Mouse (Mus musculus) hindbrain, postnatal 0 days (tissue): Measurements from ENCODE around the gene Gpr141. TPM values are rescaled to one million over a fixed set of nuclear protein-coding genes. Genes with fewer than 3 reads are reported as not detected.

Experiments
- ATAC-seq: fragments of 200-750 bp; cut with Nextera tagmentation; 2 replicates; pipeline ENCODE4 v1.8.0; 2017; ENCODE audit warnings: mild to moderate bottlenecking, moderate TSS enrichment, moderate library complexity
- DNase-seq: peaks from one replicate; pipeline ENCODE4 v3.0.0-alpha.2; 2015; ENCODE audit warnings: low spot score
- H3K27ac ChIP-seq: fragments of 300-500 bp; sonication (generic); 2 replicates; pipeline ENCODE4 v1.5.1; 2014; ENCODE audit warnings: mild to moderate bottlenecking
- H3K27me3 ChIP-seq: fragments of 300-500 bp; sonication (generic); 2 replicates; pipeline ENCODE4 v1.6.1; 2014; ENCODE audit warnings: low read length, mixed read lengths; ENCODE audit not compliant: insufficient read depth
- H3K36me3 ChIP-seq: fragments of 300-500 bp; sonication (generic); 2 replicates; pipeline ENCODE4 v1.6.1; 2014; ENCODE audit warnings: low read length, mixed read lengths; ENCODE audit not compliant: insufficient read depth
- H3K4me1 ChIP-seq: fragments of 300-500 bp; sonication (generic); 2 replicates; pipeline ENCODE4 v1.6.1; 2014; ENCODE audit warnings: antibody characterized with exemption, low read length, mixed read lengths; ENCODE audit not compliant: insufficient read depth
- H3K4me2 ChIP-seq: fragments of 300-500 bp; sonication (generic); 2 replicates; pipeline ENCODE4 v1.6.1; 2014; ENCODE audit warnings: low read depth, mild to moderate bottlenecking, low read length, moderate library complexity, mixed read lengths
- H3K4me3 ChIP-seq: fragments of 300-500 bp; sonication (generic); 2 replicates; pipeline ENCODE4 v1.5.1; 2014; ENCODE audit warnings: low read length
- H3K9ac ChIP-seq: fragments of 300-500 bp; sonication (generic); replicated peaks from 2 replicates; pipeline ENCODE4 v1.6.1; 2014; ENCODE audit warnings: mild to moderate bottlenecking, low read length, moderate library complexity, mixed read lengths
- H3K9me3 ChIP-seq: fragments of 300-500 bp; sonication (generic); 2 replicates; pipeline ENCODE4 v1.6.1; 2016; ENCODE audit warnings: low read length, mixed read lengths
- CTCF ChIP-seq: IDR thresholded peaks from 2 replicates; pipeline ENCODE4 v1.5.1; 2016; ENCODE audit warnings: antibody characterized with exemption, control low read depth, low read depth
- WGBS: fragments of 180-500 bp; shearing (Covaris S2); extraction: QIAGEN DNeasy Blood & Tissue Kit; methylation state at CpG from one replicate; pipeline ENCODE4 v1.1.7; 2014; 5-methylcytosine and 5-hydroxymethylcytosine counted together
- polyA plus RNA-seq: library from polyadenylated mRNA; unstranded; fragments of >200 nt; fragmentation: Nextera tagmentation; extraction: Ambion mirVana; gene quantifications from 2 replicates; pipeline ENCODE4 v1.2.1, GENCODE M21; 2015
- total RNA-seq: library from RNA; depleted of rRNA; stranded (reverse); fragments of >200 nt; gene quantifications from 2 replicates; pipeline ENCODE4 v1.2.3, GENCODE M21; 2014; rRNA removed

Gene Gpr141
- total and polyA plus RNA-seq, 2 experiments from 2014 or later: 0.10 to 3.0 TPM

DNA sequence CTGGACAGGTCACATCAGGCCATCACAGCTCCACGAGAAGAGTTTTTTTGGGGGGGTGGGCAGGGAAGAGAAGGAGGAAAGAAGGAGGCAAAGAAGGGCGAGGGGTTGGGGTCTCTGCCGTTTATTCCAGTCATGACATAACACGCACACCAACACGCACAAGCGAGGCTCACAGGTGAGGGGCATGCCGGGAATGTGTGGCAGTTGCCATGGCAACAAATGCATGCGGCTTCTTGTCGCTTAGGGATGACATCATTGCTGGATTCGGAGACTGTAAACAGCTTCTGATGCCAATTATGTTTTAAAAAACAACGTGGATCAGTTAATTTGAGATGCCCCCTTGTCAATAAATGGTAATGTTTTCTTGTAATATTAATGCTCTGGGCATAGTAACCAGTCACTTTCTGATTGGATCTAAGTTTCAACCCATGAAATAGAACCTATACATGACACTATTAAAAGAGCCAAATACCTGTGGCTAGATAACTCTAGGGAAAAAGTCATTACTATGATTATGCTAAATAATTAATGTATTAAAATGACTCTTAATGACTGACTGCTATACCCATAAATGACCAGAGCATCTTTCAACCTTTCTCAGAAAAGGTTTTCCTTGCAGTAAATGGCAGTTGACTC lies 122.5 kb downstream of the Gpr141 start:
- Histone ChIP-seq H3K9me3 (no peaks in the 10 kb centered on the region), H3K27ac (no peak overlapping the region), H3K4me2 (peak overlapping the region; percentile 25), H3K9ac (no peak overlapping the region), H3K4me3 (no peak overlapping the region), H3K27me3 (no peaks in the 10 kb centered on the region), H3K36me3 (no peaks in the 10 kb centered on the region), H3K4me1 (peaks cover 4% of the 10 kb centered on the region; the same call in 1 of the 2 replicates)
- TF ChIP-seq CTCF: no peak
- ATAC-seq (peak; percentile 90), DNase-seq (peak; percentile 91)
- 44% methylated on average over 11 of the region's 11 CpGs for WGBS

DNA sequence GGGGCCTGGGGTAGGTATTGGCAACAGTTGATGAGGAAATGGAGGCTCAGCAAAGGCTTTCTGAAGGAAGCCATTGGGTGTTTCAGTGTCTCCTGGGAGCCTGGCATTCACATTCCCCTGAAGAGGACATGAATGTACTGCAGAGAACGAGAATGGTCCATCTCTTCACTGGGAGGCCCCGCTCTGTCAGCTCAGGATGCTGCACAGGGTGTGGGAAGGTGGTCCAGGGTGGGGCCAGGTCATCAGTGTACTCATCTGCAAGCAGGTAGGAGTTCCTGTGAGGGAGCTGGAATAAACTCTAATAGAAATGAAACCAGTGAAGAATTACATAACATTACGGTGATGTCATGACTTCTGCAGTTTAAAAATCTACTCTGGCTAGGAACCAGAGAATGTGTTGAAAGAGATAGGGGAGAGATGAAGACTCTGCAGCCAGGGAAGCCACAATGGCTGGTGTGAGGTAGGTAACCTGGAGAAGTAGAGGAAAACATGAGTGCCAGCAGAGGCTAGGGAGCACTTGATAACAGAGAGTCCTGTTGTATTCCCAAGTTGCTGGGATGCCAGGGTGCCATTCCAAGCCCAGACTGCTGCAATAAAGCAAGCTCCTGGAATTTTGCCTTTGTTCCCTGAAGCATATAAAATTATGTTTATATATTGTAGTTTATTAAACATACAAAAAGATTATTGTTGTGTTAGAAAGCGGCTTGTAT lies 123.2 kb downstream of the Gpr141 start:
- DNase-seq (no peak), ATAC-seq (peak; percentile 42; the same call in 1 of the 2 replicates)
- no peak overlapping the region for H3K9ac ChIP-seq
- peak overlapping the region; percentile 25 for H3K4me2 ChIP-seq
- H3K36me3 ChIP-seq: no peaks in the 10 kb centered on the region
- 82% methylated on average over 4 of the region's 4 CpGs for WGBS
- H3K27me3 ChIP-seq: no peaks in the 10 kb centered on the region
- H3K4me1 ChIP-seq: peaks cover 4% of the 10 kb centered on the region; the same call in 1 of the 2 replicates
- no peak overlapping the region for H3K4me3 ChIP-seq
- H3K9me3 ChIP-seq: no peaks in the 10 kb centered on the region
- no peak overlapping the region for H3K27ac ChIP-seq
- TF ChIP-seq CTCF: no peak

Other genes starting within 250 kb of the Gpr141 start
- gene Epdr1, start 204.3 kb downstream of the Gpr141 start, total RNA-seq: 38.9 and 51.9 TPM in 2 replicates
- 40.3 and 42.4 TPM in 2 replicates for gene Epdr1, start 204.3 kb downstream of the Gpr141 start, polyA plus RNA-seq
- 3.7 and 3.8 TPM in 2 replicates for gene Sfrp4, start 201.2 kb downstream of the Gpr141 start, total RNA-seq
- 4.7 and 6.2 TPM in 2 replicates for gene Sfrp4, start 201.2 kb downstream of the Gpr141 start, polyA plus RNA-seq
- gene Nme8, start 126.5 kb downstream of the Gpr141 start, total RNA-seq: not detected in 2 replicates
- gene Nme8, start 126.5 kb downstream of the Gpr141 start, polyA plus RNA-seq: 0.41 TPM in 1 of 2 replicates, not detected in the other